Mouse (Mus musculus) ES-E14 (cell line): ENCODE data around the gene Krt16.

Experiments
- HCFC1 ChIP-seq: IDR thresholded peaks from 2 replicates; pipeline ENCODE4 v1.6.1; 2012; ENCODE audit warnings: low read length, inconsistent platforms, borderline replicate concordance; ENCODE audit not compliant: insufficient read depth
- MAFK ChIP-seq: IDR thresholded peaks from 2 replicates; pipeline ENCODE4 v1.6.1; 2014; ENCODE audit warnings: mild to moderate bottlenecking, low read depth, low read length, inconsistent platforms; ENCODE audit not compliant: insufficient read depth
- ZC3H11A ChIP-seq: IDR thresholded peaks from 2 replicates; pipeline ENCODE4 v1.6.1; 2012; ENCODE audit warnings: low read depth, mild to moderate bottlenecking, inconsistent platforms, low read length, borderline replicate concordance

DNA sequence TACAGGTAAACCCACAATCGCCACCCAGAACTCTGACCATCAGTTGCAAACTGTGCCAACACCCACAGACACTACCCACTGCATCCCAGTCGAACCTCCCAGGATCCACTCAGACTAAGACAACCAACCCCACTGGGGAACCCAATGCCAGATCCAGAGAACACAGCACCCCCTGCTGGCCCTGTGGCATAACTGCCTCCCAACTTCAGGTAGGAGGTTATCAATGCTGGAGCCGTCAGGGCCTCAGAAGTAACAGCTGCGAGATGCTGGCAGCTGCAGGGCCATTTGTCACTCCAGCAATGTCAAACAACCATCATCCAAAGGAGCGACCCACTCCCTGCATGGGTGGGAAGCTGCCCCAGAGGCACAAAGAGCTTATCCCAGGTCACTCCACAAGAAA is 49.1 kb upstream of the Krt16 start:
- no peak for TF ChIP-seq HCFC1
- TF ChIP-seq MAFK, result no peak
- no peak for TF ChIP-seq ZC3H11A
